Mouse (Mus musculus) right cerebral cortex, adult 2 months (tissue): ENCODE measurements around the gene Smim7.

Source experiments
- DNase-seq, 2 experiments: peaks; one replicate each; pipeline ENCODE4 v3.0.0; 2021 to 2022; ENCODE audit warnings: low spot score in 2 of 2

The Smim7 gene

GRCm38 (mm10) chr8:72570633-72571610 is at the start of gene Smim7:
TSS of gene Smim7 (minus strand) at chr8:72571088.
- DNase-seq = peak; percentile 97 to 99

- peak; percentile 28 to 49 for DNase-seq
These were observed 19.3 kb upstream of the Smim7 start for GRCm38 (mm10) chr8:72590198-72590597.

GRCm38 (mm10) chr8:72589286-72589685 is 18.4 kb upstream of the Smim7 start:
- peak; percentile 83 to 84 for DNase-seq

- DNase-seq = peak in 1 of 2 experiments; percentile 31
These were observed 18.0 kb upstream of the Smim7 start for GRCm38 (mm10) chr8:72588865-72589264.

- DNase-seq = no peak
These were observed 16.9 kb upstream of the Smim7 start for GRCm38 (mm10) chr8:72587806-72588205.

- no peak for DNase-seq
These were observed 13.5 kb upstream of the Smim7 start for GRCm38 (mm10) chr8:72584390-72584789.

GRCm38 (mm10) chr8:72583056-72583771 is 12.3 kb upstream of the Smim7 start:
- no peak for DNase-seq

GRCm38 (mm10) chr8:72579374-72579773 is 8.5 kb upstream of the Smim7 start:
- DNase-seq = no peak

GRCm38 (mm10) chr8:72577941-72578340 is 7.1 kb upstream of the Smim7 start:
- no peak for DNase-seq

GRCm38 (mm10) chr8:72577266-72577665 is 6.4 kb upstream of the Smim7 start:
- no peak for DNase-seq

- DNase-seq = no peak
These were observed 5.0 kb upstream of the Smim7 start for GRCm38 (mm10) chr8:72575915-72576314.

- peak; percentile 28 to 41 for DNase-seq
These were observed 2.6 kb upstream of the Smim7 start for GRCm38 (mm10) chr8:72573450-72573849.

GRCm38 (mm10) chr8:72572507-72572906 is 1.6 kb upstream of the Smim7 start:
- no peak for DNase-seq

GRCm38 (mm10) chr8:72571611-72572473 is 954 bp upstream of the Smim7 start, which contains the start of gene Tmem38a:
TSS of gene Tmem38a (plus strand) at chr8:72572055.
- peak; percentile 79 to 81 for DNase-seq

GRCm38 (mm10) chr8:72565970-72566369 is 4.9 kb downstream of the Smim7 start:
- DNase-seq = no peak

GRCm38 (mm10) chr8:72561111-72561689 is 9.7 kb downstream of the Smim7 start:
- DNase-seq = no peak

- DNase-seq = no peak
These were observed 15.1 kb downstream of the Smim7 start for GRCm38 (mm10) chr8:72555770-72556169.

GRCm38 (mm10) chr8:72549314-72549892 is 21.5 kb downstream of the Smim7 start:
- DNase-seq = no peak

- peak in 1 of 2 experiments; percentile 27 for DNase-seq
These were observed 22.1 kb downstream of the Smim7 start for GRCm38 (mm10) chr8:72548644-72549313.
